Mouse (Mus musculus): ENCODE results near the gene Tmem132a. TPM values are rescaled to one million over a fixed set of nuclear protein-coding genes. Genes with fewer than 3 reads are reported as not detected.

Tmem132a gene
- polyA plus RNA-seq, 1 experiment from 2014 or later, result 2.8 TPM

- Histone ChIP-seq H3K36me3 (replicated peaks) (no peaks in the 10 kb centered on the region), H3K4me3 (replicated peaks) (no peak overlapping the region), H3K27me3 (peaks cover 8% of the 10 kb centered on the region), H3K4me2 (no peak overlapping the region), H3K9ac (no peak overlapping the region), H3K9me3 (replicated peaks) (no peaks in the 10 kb centered on the region), H3K27ac (replicated peaks) (no peak overlapping the region), H3K4me1 (replicated peaks) (no peaks in the 10 kb centered on the region)
- 42% methylated on average over 3 of the region's 3 CpGs for WGBS (ENCODE audit: insufficient replicate concordance)
- ATAC-seq (ENCODE audit: insufficient read depth), result no peak
Measured at GRCm38 (mm10) chr19:10847311-10848087, 22.2 kb downstream of the Tmem132a start.

GRCm38 (mm10) chr19:10846150-10846549 is 23.6 kb downstream of the Tmem132a start:
- ATAC-seq (ENCODE audit: insufficient read depth), result no peak
- Histone ChIP-seq H3K9ac (no peak overlapping the region), H3K4me2 (no peak overlapping the region), H3K9me3 (replicated peaks) (no peaks in the 10 kb centered on the region), H3K4me3 (replicated peaks) (no peak overlapping the region), H3K27ac (replicated peaks) (no peak overlapping the region), H3K36me3 (replicated peaks) (no peaks in the 10 kb centered on the region), H3K4me1 (replicated peaks) (peaks cover 4% of the 10 kb centered on the region; the same call in 1 of the 2 replicates), H3K27me3 (peaks cover 16% of the 10 kb centered on the region)
- WGBS (ENCODE audit: insufficient replicate concordance), result 64% methylated on average over 7 of the region's 7 CpGs

DNA sequence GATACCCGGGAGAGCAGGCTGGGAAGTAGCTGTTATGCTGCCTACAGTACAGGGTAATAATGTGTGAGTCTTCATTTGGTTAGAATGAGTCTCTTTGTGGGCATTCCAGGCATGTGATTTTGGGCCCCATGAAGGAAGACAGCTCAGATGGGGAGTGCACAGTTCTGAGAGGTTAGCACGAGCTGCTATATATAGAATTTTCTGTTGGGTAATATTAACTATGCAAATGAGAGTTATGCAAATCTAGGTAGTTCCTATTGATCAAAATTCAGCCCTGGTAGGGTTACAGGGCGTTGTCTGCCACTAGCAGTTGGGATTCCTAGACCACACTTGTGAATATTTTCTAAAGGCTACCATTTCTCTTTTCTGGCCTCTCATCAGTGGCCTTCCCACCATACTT is 24.3 kb downstream of the Tmem132a start:
- Histone ChIP-seq H3K27me3 (peaks cover 16% of the 10 kb centered on the region), H3K9me3 (replicated peaks) (no peaks in the 10 kb centered on the region), H3K4me1 (replicated peaks) (peaks cover 4% of the 10 kb centered on the region; the same call in 1 of the 2 replicates), H3K9ac (no peak overlapping the region), H3K4me3 (replicated peaks) (no peak overlapping the region), H3K36me3 (replicated peaks) (no peaks in the 10 kb centered on the region), H3K4me2 (no peak overlapping the region), H3K27ac (replicated peaks) (no peak overlapping the region)
- no peak for ATAC-seq (ENCODE audit: insufficient read depth)
- 41% methylated on average over 3 of the region's 3 CpGs for WGBS (ENCODE audit: insufficient replicate concordance)

GRCm38 (mm10) chr19:10844206-10844605 is 25.5 kb downstream of the Tmem132a start:
- H3K27me3 ChIP-seq, result peaks cover 16% of the 10 kb centered on the region
- peaks cover 4% of the 10 kb centered on the region; the same call in 1 of the 2 replicates for H3K4me1 ChIP-seq (replicated peaks)
- 0 out of 2 replicates have a peak overlapping the region, but pooled peaks have one; percentile 7 for H3K4me3 ChIP-seq (replicated peaks)
- no peak overlapping the region; the same call in 1 of the 2 replicates for H3K4me2 ChIP-seq
- no peaks in the 10 kb centered on the region for H3K9me3 ChIP-seq (replicated peaks)
- H3K27ac ChIP-seq (replicated peaks), result no peak overlapping the region
- ATAC-seq (ENCODE audit: insufficient read depth), result no peak
- WGBS (ENCODE audit: insufficient replicate concordance), result 61% methylated on average over 5 of the region's 5 CpGs
- no peak overlapping the region for H3K9ac ChIP-seq
- H3K36me3 ChIP-seq (replicated peaks), result no peaks in the 10 kb centered on the region

GRCm38 (mm10) chr19:10842914-10843313 is 26.8 kb downstream of the Tmem132a start:
- peak overlapping the region; percentile 61; the same call in 1 of the 2 replicates for H3K27ac ChIP-seq (replicated peaks)
- H3K4me2 ChIP-seq, result peak overlapping the region; percentile 21
- H3K27me3 ChIP-seq, result peaks cover 16% of the 10 kb centered on the region
- no peak overlapping the region for H3K9ac ChIP-seq
- H3K9me3 ChIP-seq (replicated peaks), result no peaks in the 10 kb centered on the region
- 35% methylated on average over 24 of the region's 24 CpGs for WGBS (ENCODE audit: insufficient replicate concordance)
- no peak for ATAC-seq (ENCODE audit: insufficient read depth)
- H3K36me3 ChIP-seq (replicated peaks), result no peaks in the 10 kb centered on the region
- H3K4me3 ChIP-seq (replicated peaks), result peak overlapping the region; percentile 25
- peaks cover 4% of the 10 kb centered on the region; the same call in 1 of the 2 replicates for H3K4me1 ChIP-seq (replicated peaks)

DNA sequence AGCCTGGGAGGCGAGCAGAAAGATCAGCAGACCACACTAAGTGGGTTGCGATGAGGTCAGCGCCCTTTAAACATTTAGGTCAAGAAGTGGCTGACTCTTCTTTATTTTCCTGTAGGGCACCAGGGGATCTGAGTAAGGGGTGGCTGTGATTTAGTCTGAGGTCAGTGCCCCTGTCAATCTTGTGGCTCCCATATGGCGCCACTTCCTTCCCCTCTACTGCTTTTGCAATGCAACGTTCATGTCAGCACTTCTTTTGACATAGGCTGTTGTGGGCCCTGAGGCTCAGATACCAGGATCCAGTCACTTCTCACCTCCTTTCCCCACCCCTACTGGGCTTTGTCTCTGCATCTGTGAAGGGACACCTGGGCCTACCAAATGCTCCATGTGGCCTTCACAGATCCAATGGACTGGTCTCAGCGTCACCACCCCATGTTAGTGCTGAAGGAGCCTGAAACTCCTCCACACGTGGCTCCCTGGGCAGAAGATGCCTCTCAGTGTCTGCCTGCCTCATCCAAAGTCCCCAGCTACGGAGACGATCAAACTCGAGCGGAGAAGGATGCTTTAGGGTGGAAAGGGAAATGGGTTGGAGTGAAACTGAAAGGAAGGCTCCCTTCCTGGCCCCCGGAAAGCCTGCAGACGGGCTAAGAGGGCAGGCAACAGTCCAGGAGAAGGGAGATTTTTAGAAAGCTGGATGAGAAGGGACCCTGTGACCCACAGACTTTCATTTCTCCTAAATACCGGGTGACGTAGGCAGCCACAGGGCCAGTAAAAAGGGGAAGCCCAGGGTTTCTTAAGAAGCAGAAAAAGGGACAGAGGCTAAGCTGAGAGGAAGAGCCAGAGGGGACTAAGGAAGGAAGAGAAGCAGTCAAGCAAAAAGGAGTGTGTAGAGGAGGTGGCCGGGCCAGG is 27.8 kb downstream of the Tmem132a start:
- Histone ChIP-seq H3K4me2 (peak overlapping the region; percentile 33), H3K4me1 (replicated peaks) (peaks cover 4% of the 10 kb centered on the region; the same call in 1 of the 2 replicates), H3K36me3 (replicated peaks) (no peaks in the 10 kb centered on the region), H3K27ac (replicated peaks) (peak overlapping the region; percentile 61), H3K4me3 (replicated peaks) (peak overlapping the region; percentile 24; the same call in 1 of the 2 replicates), H3K27me3 (peaks cover 16% of the 10 kb centered on the region), H3K9me3 (replicated peaks) (no peaks in the 10 kb centered on the region), H3K9ac (no peak overlapping the region)
- ATAC-seq (ENCODE audit: insufficient read depth), result peak; percentile 34
- WGBS (ENCODE audit: insufficient replicate concordance), result 19% methylated on average over 16 of the region's 16 CpGs

- H3K36me3 ChIP-seq (replicated peaks), result no peaks in the 10 kb centered on the region
- no peak for ATAC-seq (ENCODE audit: insufficient read depth)
- H3K27ac ChIP-seq (replicated peaks), result no peak within 1 kb of the TSS
- no peaks in the 10 kb centered on the region for H3K9me3 ChIP-seq (replicated peaks)
- WGBS (ENCODE audit: insufficient replicate concordance), result 49% methylated on average over 15 of the region's 15 CpGs
- H3K4me3 ChIP-seq (replicated peaks), result no peak within 1 kb of the TSS
- peaks cover 16% of the 10 kb centered on the region for H3K27me3 ChIP-seq
- H3K4me1 ChIP-seq (replicated peaks), result peaks cover 4% of the 10 kb centered on the region; the same call in 1 of the 2 replicates
- no peak within 1 kb of the TSS for H3K4me2 ChIP-seq
- H3K9ac ChIP-seq, result no peak within 1 kb of the TSS
Measured at GRCm38 (mm10) chr19:10839010-10839892, 30.5 kb downstream of the Tmem132a start, which contains the start of gene Slc15a3. TSS of gene Slc15a3 (plus strand) at chr19:10839727.

DNA sequence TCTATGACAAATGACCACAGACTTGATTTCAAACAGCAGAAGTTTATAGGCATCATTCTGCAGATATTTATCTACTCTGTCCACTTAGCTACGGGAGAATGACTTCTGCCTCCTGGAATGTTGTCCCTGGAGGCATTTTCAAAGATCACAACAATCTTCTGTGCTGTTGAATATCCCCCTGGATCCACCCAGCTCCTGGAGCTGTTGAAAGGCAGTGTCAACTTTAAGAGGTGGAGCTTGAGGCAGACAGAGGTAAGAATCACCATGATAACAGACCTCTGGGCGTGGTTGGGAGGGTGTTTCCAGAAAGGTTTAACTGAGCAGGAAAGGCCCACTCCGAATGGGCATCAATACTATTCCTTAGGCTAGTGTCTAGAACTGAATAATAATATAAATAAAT is 34.1 kb downstream of the Tmem132a start:
- H3K27me3 ChIP-seq, result no peaks in the 10 kb centered on the region
- ATAC-seq (ENCODE audit: insufficient read depth), result no peak
- WGBS (ENCODE audit: insufficient replicate concordance), result 46% methylated on average over 3 of the region's 3 CpGs

GRCm38 (mm10) chr19:10833611-10834010 is 36.1 kb downstream of the Tmem132a start:
- Histone ChIP-seq H3K9ac (no peak overlapping the region), H3K4me2 (no peak overlapping the region), H3K27me3 (no peaks in the 10 kb centered on the region), H3K4me3 (replicated peaks) (no peak overlapping the region), H3K4me1 (replicated peaks) (no peaks in the 10 kb centered on the region), H3K36me3 (replicated peaks) (no peaks in the 10 kb centered on the region), H3K9me3 (replicated peaks) (no peaks in the 10 kb centered on the region), H3K27ac (replicated peaks) (no peak overlapping the region)
- 50% methylated on average over 3 of the region's 3 CpGs for WGBS (ENCODE audit: insufficient replicate concordance)
- no peak for ATAC-seq (ENCODE audit: insufficient read depth)

More for the DNA sequence above, 34.1 kb downstream of the Tmem132a start:
- no peak overlapping the region for H3K27ac ChIP-seq (replicated peaks)
- no peaks in the 10 kb centered on the region for H3K9me3 ChIP-seq (replicated peaks)
- no peaks in the 10 kb centered on the region for H3K36me3 ChIP-seq (replicated peaks)
- H3K9ac ChIP-seq, result no peak overlapping the region
- no peak overlapping the region for H3K4me3 ChIP-seq (replicated peaks)
- H3K4me1 ChIP-seq (replicated peaks), result no peaks in the 10 kb centered on the region
- no peak overlapping the region for H3K4me2 ChIP-seq

DNA sequence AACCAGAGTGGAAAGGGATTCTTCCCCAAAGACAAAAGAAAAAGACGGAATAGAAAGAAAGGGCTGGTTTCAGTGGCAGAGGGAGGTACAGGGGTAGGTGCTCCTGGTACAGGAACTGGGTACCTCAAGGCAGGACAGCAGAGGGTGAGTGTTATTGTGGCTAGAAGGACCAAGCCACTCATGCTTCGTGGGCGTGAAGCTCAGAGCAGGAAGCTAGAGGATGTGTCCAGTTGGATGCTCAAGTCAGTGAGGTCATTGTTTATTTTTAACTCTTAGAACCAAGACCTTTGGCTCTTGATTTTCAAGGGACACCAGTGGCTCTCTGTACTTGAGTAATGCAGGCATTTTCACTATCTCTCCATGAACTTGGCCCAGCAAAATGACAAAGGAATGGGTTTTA is 37.7 kb downstream of the Tmem132a start:
- WGBS (ENCODE audit: insufficient replicate concordance), result 40% methylated on average over 3 of the region's 3 CpGs
- H3K27me3 ChIP-seq, result no peaks in the 10 kb centered on the region
- no peak for ATAC-seq (ENCODE audit: insufficient read depth)
- no peak overlapping the region for H3K4me3 ChIP-seq (replicated peaks)
- no peak overlapping the region for H3K27ac ChIP-seq (replicated peaks)
- no peak overlapping the region for H3K4me2 ChIP-seq
- H3K9me3 ChIP-seq (replicated peaks), result no peaks in the 10 kb centered on the region
- no peak overlapping the region for H3K9ac ChIP-seq
- H3K4me1 ChIP-seq (replicated peaks), result no peaks in the 10 kb centered on the region
- H3K36me3 ChIP-seq (replicated peaks), result no peaks in the 10 kb centered on the region

Measured in liver, embryonic 15.5 days (tissue).